Mouse (Mus musculus): ENCODE data around the gene Spef2.
"Not testable (repeated sequence)": the region's sequence is repeated elsewhere in the genome, so short reads cannot be mapped to it uniquely, and the experiment has no call there.

Spef2 gene

GRCm38 (mm10) chr15:9748359-9749102 lies at the start of gene Spef2:
Gene Spef2 (minus strand): TSS chr15:9748868.
- peak; percentile 87 for DNase-seq (ENCODE audit: low read depth)

GRCm38 (mm10) chr15:9794131-9794530 lies 45.5 kb upstream of the Spef2 start:
- DNase-seq (ENCODE audit: low read depth): no peak

GRCm38 (mm10) chr15:9788245-9789030 lies 39.8 kb upstream of the Spef2 start:
- DNase-seq (ENCODE audit: low read depth): no peak

- DNase-seq (ENCODE audit: low read depth): not testable (repeated sequence)
These were observed 25.8 kb upstream of the Spef2 start for GRCm38 (mm10) chr15:9774222-9775142.

- no peak for DNase-seq (ENCODE audit: low read depth)
These were observed 19.7 kb upstream of the Spef2 start for GRCm38 (mm10) chr15:9768184-9768918.

- DNase-seq (ENCODE audit: low read depth): no peak
These were observed 18.4 kb upstream of the Spef2 start for GRCm38 (mm10) chr15:9767034-9767433.

- no peak for DNase-seq (ENCODE audit: low read depth)
These were observed 2.3 kb upstream of the Spef2 start for GRCm38 (mm10) chr15:9750966-9751365.

GRCm38 (mm10) chr15:9747410-9748104 lies 1.1 kb downstream of the Spef2 start:
- DNase-seq (ENCODE audit: low read depth): no peak

- DNase-seq (ENCODE audit: low read depth): no peak
These were observed 6.5 kb downstream of the Spef2 start for GRCm38 (mm10) chr15:9742172-9742571.

GRCm38 (mm10) chr15:9714574-9715458 lies 33.9 kb downstream of the Spef2 start:
- peak; percentile 26 for DNase-seq (ENCODE audit: low read depth)

GRCm38 (mm10) chr15:9713707-9714106 lies 35.0 kb downstream of the Spef2 start:
- no peak for DNase-seq (ENCODE audit: low read depth)

GRCm38 (mm10) chr15:9710330-9710729 lies 38.3 kb downstream of the Spef2 start:
- DNase-seq (ENCODE audit: low read depth): no peak

GRCm38 (mm10) chr15:9705830-9706450 lies 42.7 kb downstream of the Spef2 start:
- DNase-seq (ENCODE audit: low read depth): no peak

GRCm38 (mm10) chr15:9701845-9702244 lies 46.8 kb downstream of the Spef2 start:
- DNase-seq (ENCODE audit: low read depth): peak; percentile 82

GRCm38 (mm10) chr15:9691721-9692120 lies 56.9 kb downstream of the Spef2 start:
- no peak for DNase-seq (ENCODE audit: low read depth)

GRCm38 (mm10) chr15:9690845-9691244 lies 57.8 kb downstream of the Spef2 start:
- no peak for DNase-seq (ENCODE audit: low read depth)

- DNase-seq (ENCODE audit: low read depth): no peak
These were observed 58.2 kb downstream of the Spef2 start for GRCm38 (mm10) chr15:9690436-9690835.

GRCm38 (mm10) chr15:9683485-9683884 lies 65.2 kb downstream of the Spef2 start:
- no peak for DNase-seq (ENCODE audit: low read depth)

GRCm38 (mm10) chr15:9677343-9678036 lies 71.2 kb downstream of the Spef2 start:
- peak; percentile 71 for DNase-seq (ENCODE audit: low read depth)

Measured in naive thymus-derived CD4-positive, alpha-beta T cell, adult 2 months (primary cell).